Mouse (Mus musculus) cerebellum, adult 2 months (tissue): ENCODE results near the gene Prkar2b. TPM values are rescaled to one million over a fixed set of nuclear protein-coding genes. Genes with fewer than 3 reads are reported as not detected.

ENCODE experiments used
- DNase-seq, 2 experiments: peaks; one replicate each; pipeline ENCODE4 v3.0.0; 2021
- H3K27ac ChIP-seq: fragments of 200-500 bp; 2 replicates; pipeline ENCODE4 v1.5.1; 2012; ENCODE audit warnings: low read length, control low read depth, inconsistent platforms; ENCODE audit not compliant: insufficient read depth
- H3K27me3 ChIP-seq: fragments of 200-500 bp; 2 replicates; pipeline ENCODE4 v1.6.1; 2012; ENCODE audit warnings: inconsistent platforms, mild to moderate bottlenecking, low read length, moderate library complexity; ENCODE audit not compliant: control insufficient read depth, insufficient read depth
- H3K4me1 ChIP-seq: fragments of 200-500 bp; 2 replicates; pipeline ENCODE4 v1.6.1; 2011; ENCODE audit warnings: low read length; ENCODE audit not compliant: control insufficient read depth, insufficient read depth
- H3K4me3 ChIP-seq: fragments of 200-500 bp; replicated peaks from 2 replicates; pipeline ENCODE3; 2011; ENCODE audit warnings: mild to moderate bottlenecking, low read depth, low read length, control low read depth; ENCODE audit not compliant: insufficient read depth
- CTCF ChIP-seq: fragments of 200-500 bp; IDR thresholded peaks from 2 replicates; pipeline ENCODE4 v1.5.1; 2011; ENCODE audit warnings: low read depth, mild to moderate bottlenecking, control low read depth, low read length, moderate library complexity, borderline replicate concordance; ENCODE audit not compliant: insufficient read depth
- POLR2A ChIP-seq: fragments of 200-500 bp; IDR thresholded peaks from 2 replicates; pipeline ENCODE4 v1.6.1; 2011; ENCODE audit warnings: low read length, control low read depth, borderline replicate concordance; ENCODE audit not compliant: insufficient read depth
- WGBS: fragments of 180-500 bp; shearing (Covaris S2); methylation state at CpG from one replicate; pipeline ENCODE4 v1.1.7; 2018; 5-methylcytosine and 5-hydroxymethylcytosine counted together
- polyA plus RNA-seq: library from polyadenylated mRNA; depleted of rRNA; stranded (reverse); fragments of >200 nt; gene quantifications from 2 replicates; pipeline ENCODE4 v1.2.3, GENCODE M21; 2012; rRNA removed

Gene Prkar2b
- polyA plus RNA-seq, 1 experiment = 11.9 TPM

DNA sequence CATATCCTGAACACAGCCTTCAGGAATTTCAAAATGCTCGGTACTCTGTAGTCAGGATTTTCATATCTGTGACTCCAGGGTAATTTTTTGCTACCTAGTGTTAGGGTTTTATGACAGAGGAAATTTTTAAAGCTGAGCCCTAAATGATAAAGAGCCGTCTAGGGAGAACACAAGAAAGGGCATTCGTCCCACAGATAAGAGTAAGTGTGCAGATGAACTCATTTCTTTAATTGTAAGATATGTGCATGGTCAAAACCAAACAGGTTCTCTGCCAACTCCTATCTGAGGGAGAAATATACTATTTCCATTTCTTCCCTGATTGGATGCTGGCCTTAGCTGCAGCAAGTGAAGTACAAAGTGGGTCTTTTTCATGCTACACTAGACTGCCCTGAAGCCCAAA, 137.0 kb downstream of the Prkar2b start:
- TF ChIP-seq POLR2A (no peak), CTCF (no peak)
- DNase-seq = no peak
- H3K4me3 ChIP-seq = no peak overlapping the region
- 0 out of 2 replicates have a peak overlapping the region, but pooled peaks have one; percentile 27 for H3K27ac ChIP-seq
- peaks cover 18% of the 10 kb centered on the region for H3K4me1 ChIP-seq
- H3K27me3 ChIP-seq = no peaks in the 10 kb centered on the region
- 91% methylated on average over 3 of the region's 3 CpGs for WGBS

DNA sequence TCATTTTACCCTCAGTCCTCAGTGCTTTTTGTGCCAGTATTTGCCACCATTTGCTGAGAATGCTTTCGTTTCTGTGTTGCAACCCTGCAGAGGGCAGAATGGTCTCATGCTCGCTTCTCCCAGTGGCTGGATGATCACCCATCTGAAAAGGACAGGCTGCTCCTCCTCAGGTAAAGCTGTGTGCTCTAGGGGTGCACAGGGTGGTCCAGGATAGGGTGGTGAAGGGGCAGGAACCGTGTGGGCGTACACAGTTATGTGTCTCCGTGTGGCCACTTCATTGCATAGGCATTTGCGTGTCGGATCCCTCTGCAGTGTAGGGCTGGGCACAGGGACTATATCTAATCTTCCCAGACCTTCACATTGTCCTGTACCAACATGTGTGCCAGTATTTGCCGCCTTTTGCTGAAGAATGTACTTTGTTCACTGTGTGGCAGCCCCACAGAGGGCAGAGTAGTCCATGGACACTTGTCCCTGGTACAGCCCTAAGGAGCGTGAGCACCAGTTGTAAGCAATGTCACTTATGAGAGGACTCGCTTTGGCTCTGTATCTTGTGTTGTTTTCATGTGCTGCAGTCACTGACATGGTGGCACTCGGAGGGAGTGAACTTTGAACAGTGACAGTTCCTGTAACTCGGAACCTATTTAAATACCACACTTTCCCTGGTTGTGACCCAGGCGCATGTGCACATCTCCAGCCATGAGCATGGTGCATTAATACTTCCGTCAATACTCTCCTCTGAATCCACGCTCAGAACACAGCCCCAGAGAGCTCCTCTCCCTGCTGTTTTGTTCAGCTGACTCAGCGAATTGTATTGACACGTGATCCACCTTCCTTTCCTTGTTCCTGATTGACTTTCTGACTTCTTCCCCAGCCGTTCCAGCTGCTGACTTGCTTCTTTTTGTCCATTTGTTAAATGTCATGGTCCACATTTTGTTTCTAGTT, 140.4 kb downstream of the Prkar2b start:
- no peak overlapping the region for H3K4me3 ChIP-seq
- H3K27me3 ChIP-seq = no peaks in the 10 kb centered on the region
- peaks cover 24% of the 10 kb centered on the region for H3K4me1 ChIP-seq
- 83% methylated on average over 18 of the region's 18 CpGs for WGBS
- TF ChIP-seq CTCF = no peak
- TF ChIP-seq POLR2A = no peak
- DNase-seq = no peak
- no peak overlapping the region for H3K27ac ChIP-seq

DNA sequence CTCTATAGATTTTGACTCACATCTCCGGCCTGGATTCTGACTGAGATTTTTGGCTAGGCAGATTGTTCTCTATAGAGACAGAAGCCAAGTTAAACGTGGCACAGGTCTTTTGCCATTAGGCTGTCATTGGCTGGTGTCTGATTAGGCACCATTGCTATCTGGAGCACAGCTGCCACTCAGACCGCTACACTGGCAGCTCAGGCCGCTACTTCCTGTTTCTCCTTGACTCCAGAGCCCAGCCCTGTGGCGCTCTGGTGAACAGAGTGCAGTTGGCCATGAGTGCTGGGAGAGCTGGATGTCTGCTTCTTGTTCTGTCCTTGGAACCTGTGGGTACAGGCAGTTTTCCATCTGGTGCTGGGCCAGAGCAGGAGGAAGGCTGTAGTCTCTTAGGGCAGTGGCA, 143.9 kb downstream of the Prkar2b start:
- TF ChIP-seq CTCF (no peak), POLR2A (no peak)
- Histone ChIP-seq H3K4me1 (peaks cover 28% of the 10 kb centered on the region), H3K27me3 (no peaks in the 10 kb centered on the region), H3K27ac (peak overlapping the region; percentile 84), H3K4me3 (no peak overlapping the region)
- WGBS = 5% methylated on average over 5 of the region's 5 CpGs
- DNase-seq = peak; percentile 87 to 88

DNA sequence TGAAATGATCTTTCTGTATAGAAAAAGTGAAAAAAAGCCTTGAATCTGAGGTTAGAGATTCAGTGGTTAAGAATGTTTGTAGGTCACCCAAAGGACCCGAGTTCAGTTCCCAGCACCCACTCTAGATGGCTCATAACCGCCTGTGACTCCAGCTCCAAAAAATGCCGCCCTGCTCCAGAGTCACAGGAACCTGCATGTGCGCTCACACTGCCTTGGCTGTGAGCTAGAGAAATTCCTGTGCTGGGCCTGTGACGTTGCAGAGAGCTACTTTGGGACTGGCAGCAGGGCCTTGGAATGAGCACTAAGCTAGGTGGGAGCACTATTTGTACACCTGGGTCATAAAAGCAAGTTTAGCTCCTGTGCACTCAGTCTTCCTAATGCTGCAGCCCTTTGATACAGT, 144.4 kb downstream of the Prkar2b start:
- TF ChIP-seq POLR2A (no peak), CTCF (no peak)
- DNase-seq = no peak
- no peak overlapping the region for H3K4me3 ChIP-seq
- H3K27me3 ChIP-seq = no peaks in the 10 kb centered on the region
- H3K27ac ChIP-seq = peak overlapping the region; percentile 84
- peaks cover 30% of the 10 kb centered on the region for H3K4me1 ChIP-seq
- WGBS = 76% methylated on average over 5 of the region's 5 CpGs

DNA sequence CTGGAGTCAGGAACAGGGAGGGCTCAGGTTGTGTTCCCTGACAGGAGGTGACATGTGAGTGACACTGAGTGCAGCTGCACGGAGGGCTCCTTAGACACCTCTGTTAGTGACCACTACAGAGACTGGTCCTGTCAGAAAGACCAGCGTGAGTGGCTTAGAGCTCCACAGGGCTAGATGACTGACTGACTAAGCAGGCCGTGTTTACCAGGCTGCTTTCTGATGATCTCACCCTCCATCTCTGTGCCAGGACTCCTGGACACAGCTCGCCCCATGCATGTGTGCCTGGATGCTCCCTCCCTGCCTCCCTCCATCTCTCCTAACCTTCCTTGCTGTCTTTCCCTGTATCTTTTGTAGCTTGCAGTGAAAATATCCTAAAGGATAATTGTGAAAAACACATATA, 147.5 kb downstream of the Prkar2b start:
- H3K27me3 ChIP-seq = no peaks in the 10 kb centered on the region
- no peak overlapping the region for H3K4me3 ChIP-seq
- DNase-seq = peak; percentile 87 to 96
- 3% methylated on average over 4 of the region's 4 CpGs for WGBS
- peaks cover 31% of the 10 kb centered on the region for H3K4me1 ChIP-seq
- peak overlapping the region; percentile 99 for H3K27ac ChIP-seq
- TF ChIP-seq POLR2A (peak; percentile 61; the same call in 1 of the 2 replicates), CTCF (no peak)

DNA sequence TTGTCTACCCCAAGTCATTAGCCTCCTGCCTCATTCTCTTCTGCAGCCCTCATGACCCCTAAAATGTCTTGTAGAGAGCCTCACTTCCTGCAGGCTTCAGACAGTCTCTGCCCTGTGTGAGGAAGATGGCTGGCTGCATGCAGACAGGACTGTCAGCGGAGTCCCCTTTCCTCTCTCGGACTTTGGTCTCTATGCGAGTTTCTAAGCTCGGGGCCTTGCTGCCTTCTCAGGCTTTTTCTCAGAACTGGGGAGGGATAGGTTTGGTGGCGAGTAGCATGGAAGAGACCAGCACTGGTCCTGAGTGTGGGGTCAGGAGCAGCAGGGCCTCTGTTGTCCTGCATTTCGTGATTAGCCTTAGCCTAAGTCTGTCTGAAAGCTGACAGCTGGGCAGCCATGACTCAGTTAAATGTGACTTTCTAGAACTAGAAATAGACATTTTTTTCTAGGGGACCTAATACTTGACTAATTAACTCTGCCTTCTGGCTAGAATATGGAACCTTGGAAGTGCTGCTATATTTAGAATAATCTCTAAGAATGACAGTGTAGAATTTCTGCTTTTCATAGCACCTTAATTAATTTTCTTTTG, 148.0 kb downstream of the Prkar2b start:
- 83% methylated on average over 6 of the region's 6 CpGs for WGBS
- peak overlapping the region; percentile 99 for H3K27ac ChIP-seq
- DNase-seq = peak; percentile 42 to 48
- TF ChIP-seq POLR2A = no peak
- TF ChIP-seq CTCF = no peak
- peaks cover 28% of the 10 kb centered on the region for H3K4me1 ChIP-seq
- H3K27me3 ChIP-seq = no peaks in the 10 kb centered on the region
- no peak overlapping the region for H3K4me3 ChIP-seq

Other genes with a start within 250 kb of the Prkar2b start
- gene Hbp1, start 110.8 kb downstream of the Prkar2b start, polyA plus RNA-seq = 43.5 and 46.2 TPM in 2 replicates
- gene Pik3cg, start 147.4 kb upstream of the Prkar2b start, polyA plus RNA-seq = 0.71 and 0.74 TPM in 2 replicates